Mouse (Mus musculus) mouse trophoblast stem cell (cell line): Measurements from ENCODE around the gene Bcap29.
"Not testable (repeated sequence)": the region's sequence is repeated elsewhere in the genome, so short reads cannot be mapped to it uniquely, and the experiment has no call there.

Source experiments
- in situ Hi-C, 2 experiments: fragments of 300-500 bp; cut with MseI, MboI; formaldehyde crosslinking; loops; 2 replicates in 1 of 2; 3 replicates in 1 of 2; pipeline ENCODE4 v1.15.1; 2025

Gene Bcap29

DNA sequence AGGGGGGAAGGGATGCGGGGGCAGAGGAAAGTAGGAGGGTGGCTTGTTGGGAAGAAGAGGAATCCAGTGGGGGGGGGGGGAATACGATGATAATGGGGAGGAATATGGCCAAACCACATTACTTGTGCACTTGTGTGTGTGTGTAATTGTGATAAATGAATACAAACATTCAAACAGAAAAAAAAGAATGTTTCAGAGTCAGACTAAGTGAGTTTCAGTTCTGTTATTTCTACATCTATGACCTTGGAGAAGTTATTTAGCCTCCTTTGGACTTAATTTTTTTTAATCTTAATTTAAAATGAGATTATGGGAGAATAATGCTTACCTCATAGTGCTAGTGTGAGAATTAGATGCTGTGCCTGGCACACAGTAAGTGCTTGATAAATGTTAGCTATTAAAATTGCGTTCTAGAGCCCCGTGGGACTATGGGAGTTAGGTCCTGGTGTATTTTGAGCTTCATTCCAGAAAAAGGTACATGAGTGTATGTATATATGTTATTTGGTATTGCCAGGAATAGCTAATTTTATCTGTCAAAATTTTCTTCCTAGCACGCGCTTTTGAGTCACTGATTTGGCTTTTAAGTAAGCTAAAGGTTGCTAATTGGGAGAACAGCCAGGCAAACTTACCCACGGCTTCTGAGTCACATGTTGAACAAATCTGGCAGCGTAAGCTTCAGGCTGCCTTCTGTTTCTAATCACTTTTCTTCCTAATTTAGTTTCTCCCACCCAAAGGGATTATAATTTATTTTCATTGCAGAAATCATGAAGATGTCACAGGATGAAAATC, 55.6 kb downstream of the Bcap29 start:
- in situ Hi-C loops = no loop called here

DNA sequence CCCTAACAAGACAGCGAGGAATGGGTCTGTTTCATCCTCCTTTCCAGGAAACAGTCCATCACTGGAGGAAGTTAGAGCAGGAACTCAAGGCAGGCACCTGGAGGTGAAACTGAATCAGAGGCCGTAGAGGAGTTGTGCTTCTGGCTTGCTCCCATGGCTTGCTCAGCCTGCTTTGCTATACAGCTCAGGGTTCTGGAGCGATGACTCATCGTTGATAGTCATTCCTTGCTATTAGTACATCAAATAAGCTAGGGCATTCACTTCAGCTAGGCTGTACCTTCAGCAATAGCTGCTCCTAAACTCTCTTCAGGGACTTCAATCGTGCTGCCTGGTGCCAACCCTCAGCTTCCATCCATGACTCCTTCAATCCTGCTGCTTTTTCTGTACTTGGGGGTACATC, 60.0 kb downstream of the Bcap29 start:
- in situ Hi-C loops = no loop called here

DNA sequence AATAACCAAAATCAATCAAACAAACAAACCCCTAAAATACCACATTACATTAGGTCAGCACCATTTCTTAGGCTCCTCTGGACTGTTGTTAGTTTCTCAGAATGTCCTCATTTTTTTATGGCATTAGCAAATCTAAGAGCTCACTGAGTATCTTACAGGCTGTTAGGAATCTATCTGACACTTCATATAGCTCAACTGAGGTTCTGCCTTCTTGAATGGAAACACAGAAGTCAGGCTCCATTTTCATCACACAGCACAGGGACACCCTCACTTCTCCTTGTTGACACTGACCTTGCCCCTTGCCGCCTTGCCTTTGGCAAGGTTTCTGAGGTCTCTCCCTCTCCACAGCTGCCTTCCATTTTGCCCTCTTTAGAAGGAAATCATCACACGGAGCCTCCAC, 64.7 kb downstream of the Bcap29 start:
- in situ Hi-C loops = no loop called here

DNA sequence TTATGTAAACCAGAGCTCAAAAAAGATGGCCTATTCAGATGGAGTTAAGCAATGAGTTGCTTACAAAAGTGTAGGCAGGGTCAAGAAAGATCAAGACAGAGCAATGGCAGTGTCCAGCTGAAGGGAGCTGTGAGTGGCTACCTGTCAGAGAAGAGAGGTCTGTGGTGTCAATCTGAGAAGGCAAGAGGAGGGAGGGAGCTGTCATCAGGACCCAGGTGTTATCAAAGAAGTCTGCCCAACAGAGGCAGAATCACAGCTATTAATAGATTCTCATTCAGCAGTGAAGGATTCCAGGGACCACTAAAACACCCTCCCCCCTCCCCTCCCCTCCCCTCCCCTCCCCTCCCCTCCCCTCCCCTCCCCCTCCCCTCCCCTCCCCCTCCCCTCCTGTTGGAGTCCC, 65.8 kb downstream of the Bcap29 start:
- in situ Hi-C loops = no loop called here

DNA sequence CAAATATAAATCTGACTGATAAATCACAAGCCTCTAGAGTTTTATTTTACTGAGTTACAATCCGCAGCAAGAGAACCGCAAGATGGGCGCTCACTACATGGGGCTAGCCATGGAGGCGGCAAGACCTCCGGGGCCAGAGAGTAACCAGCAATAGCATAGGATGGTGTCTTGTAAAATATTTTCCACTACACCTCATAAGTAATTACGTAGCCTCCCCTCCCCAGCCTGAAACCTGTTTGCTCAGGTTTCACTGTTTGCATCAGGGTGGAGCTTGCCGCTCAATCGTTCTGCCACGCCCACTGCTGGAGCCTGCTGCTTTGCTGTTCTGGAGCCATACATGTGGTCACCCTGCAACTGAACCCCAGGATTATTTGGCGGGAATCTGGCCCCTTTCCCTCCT, 66.9 kb downstream of the Bcap29 start:
- in situ Hi-C loops = not testable (repeated sequence)

DNA sequence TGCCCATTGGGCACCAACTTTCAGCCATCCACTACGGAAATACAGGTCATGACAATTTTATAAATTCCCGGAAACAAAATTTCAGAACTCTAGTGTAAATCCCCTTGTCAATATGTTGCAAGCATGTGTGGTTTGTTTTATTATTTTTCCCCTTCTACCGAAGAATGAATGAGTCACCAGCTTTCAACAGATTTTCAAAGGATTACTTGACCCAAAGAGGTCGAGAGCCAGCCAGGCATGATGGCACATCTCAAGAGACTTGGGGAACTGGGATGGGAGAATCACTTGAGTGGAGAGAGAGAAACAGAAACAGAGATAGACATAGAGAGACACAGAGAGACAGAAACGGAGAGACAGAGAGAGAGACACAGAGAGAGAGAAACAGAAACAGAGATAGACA, 73.7 kb downstream of the Bcap29 start:
- in situ Hi-C loops = no loop called here

- in situ Hi-C loops = no loop called here
Measured at GRCm38 (mm10) chr12:31560002-31560401, 74.5 kb downstream of the Bcap29 start.

- in situ Hi-C loops = no loop called here
Measured at GRCm38 (mm10) chr12:31554371-31554770, 80.1 kb downstream of the Bcap29 start.

GRCm38 (mm10) chr12:31551252-31551651, 83.2 kb downstream of the Bcap29 start:
- in situ Hi-C loops = no loop called here

DNA sequence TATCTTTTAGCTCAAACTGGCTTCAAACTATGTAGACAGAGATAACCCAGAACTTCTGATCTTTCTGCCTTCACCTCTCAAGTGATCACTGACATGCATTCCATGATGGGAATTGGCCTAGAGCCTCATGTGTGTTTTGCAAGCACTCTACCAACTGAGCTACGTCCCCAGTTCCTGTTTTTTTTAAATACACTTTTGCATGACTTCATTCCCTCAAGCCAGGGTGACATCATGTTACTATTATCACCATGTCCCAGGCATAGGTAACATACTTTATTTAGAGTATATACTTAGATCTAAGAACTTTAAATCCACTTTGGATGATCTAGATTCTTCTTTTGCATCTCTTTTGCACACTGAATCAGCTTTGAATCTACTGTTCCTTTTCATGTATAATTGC, 88.4 kb downstream of the Bcap29 start:
- in situ Hi-C loops = no loop called here

GRCm38 (mm10) chr12:31545219-31545618, 89.2 kb downstream of the Bcap29 start:
- in situ Hi-C loops = no loop called here

DNA sequence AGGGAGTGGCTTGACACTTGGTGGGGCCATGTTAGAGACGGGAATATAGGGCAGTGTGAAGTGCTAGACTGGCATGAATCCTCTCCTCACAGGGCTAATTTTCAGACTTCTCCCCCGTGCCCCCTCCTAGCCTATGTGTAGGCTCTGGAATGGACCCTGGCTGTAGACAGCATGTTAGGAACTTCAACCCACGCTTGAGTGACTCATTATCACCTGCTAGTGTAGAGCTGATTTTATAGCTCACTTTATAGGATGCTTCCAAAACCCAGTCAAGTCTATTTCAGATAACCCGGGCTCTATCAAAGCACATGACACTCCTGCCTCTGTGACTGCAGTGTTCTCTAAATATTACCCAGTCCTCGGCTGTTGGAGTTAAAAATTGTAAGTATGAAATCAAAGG, 92.9 kb downstream of the Bcap29 start:
- in situ Hi-C loops = no loop called here
